Mouse (Mus musculus): ENCODE data around the gene Psmd9. TPM values are rescaled to one million over a fixed set of nuclear protein-coding genes. Genes with fewer than 3 reads are reported as not detected.
A peak's percentile ranks its signal among the peaks of the same experiment; 100 is the strongest.

The Psmd9 gene
- polyA plus RNA-seq, 1 experiment = 70.7 TPM

DNA sequence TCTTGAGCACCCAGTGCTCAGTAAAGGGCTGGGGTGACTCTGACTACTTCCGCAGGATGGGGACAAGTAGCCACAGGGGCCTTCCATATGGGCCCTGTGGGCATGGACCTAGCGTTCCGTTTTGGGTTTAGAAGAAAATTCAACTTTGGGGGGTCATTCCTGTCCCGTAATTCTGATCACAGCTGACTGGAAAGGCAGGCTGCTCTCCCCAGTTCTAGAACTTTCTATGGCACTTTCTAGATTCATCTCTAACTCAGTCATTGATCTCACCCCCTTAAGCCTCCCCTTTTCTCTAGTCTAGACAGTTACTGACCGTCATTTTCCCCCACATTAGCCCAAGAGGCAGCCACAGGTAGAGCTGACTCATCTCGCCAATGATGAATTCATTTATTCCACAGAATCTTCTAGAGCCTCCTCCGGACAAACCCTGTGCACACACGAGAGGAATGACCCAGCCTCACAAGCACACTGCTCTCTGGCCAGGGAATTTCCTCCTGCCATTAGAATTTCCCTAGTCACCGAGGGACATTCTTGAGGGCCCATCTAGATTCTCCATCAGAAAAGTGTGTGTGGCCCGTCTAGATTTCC lies 39.9 kb upstream of the Psmd9 start:
- H3K27ac ChIP-seq (ENCODE audit: control insufficient read depth, insufficient read depth, low read depth, low read length, poor library complexity) = peak overlapping the region; percentile 98
- no peak overlapping the region for H3K4me3 ChIP-seq (replicated peaks; ENCODE audit: control insufficient read depth, low read depth, low read length)
- WGBS = 20% methylated on average over 10 of the region's 10 CpGs
- H3K4me1 ChIP-seq (ENCODE audit: control insufficient read depth, insufficient read depth, low read length) = peaks cover 8% of the 10 kb centered on the region; the same call in 1 of the 2 replicates
- TF ChIP-seq CTCF (IDR thresholded peaks at IDR 0.05; ENCODE audit: control insufficient read depth, insufficient read depth, low read length) (no peak), POLR2A (IDR thresholded peaks at IDR 0.05; ENCODE audit: borderline replicate concordance, control insufficient read depth, low read depth, low read length) (no peak)

DNA sequence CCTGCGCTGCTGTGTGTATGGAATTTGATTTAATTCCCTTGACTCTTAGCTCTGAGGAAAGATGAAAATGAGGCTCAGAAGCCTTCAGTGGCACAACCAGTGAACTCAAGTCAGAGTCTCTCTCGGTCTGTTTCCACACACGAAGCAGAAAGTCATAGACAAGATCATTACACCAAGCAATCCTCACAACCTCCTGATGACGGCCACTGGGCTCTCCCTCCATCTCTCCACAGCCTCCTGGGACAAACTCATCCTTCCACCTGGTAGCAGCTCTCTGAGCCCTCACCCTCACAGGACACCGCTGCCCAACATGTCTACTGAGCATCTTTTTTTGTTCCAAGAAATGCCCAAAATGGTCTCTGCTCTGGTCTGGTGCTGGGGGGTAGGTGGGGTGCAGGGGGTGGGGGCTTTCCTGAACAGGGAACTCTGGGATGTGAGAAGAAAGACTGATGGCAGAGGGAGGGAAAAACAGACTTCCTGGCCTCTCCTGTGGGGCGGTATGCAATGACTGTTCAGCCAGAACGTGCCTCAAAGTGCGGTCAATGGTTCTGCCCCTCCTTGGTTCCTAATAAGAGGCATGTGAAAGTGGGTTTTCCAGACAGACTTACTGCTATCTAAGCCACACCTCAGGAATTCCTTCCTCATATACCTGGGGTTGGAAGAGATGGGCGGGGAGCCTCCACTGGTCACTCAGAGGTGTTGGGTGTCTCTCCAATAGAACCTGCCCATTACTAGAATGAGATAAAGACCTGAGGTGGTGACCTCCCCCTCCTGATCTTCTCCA lies 39.0 kb upstream of the Psmd9 start:
- TF ChIP-seq CTCF (IDR thresholded peaks at IDR 0.05; ENCODE audit: control insufficient read depth, insufficient read depth, low read length) (no peak), POLR2A (IDR thresholded peaks at IDR 0.05; ENCODE audit: borderline replicate concordance, control insufficient read depth, low read depth, low read length) (no peak)
- WGBS = 81% methylated on average over 9 of the region's 9 CpGs
- Histone ChIP-seq H3K4me3 (replicated peaks; ENCODE audit: control insufficient read depth, low read depth, low read length) (no peak overlapping the region), H3K4me1 (ENCODE audit: control insufficient read depth, insufficient read depth, low read length) (peaks cover 7% of the 10 kb centered on the region; the same call in 1 of the 2 replicates), H3K27ac (ENCODE audit: control insufficient read depth, insufficient read depth, low read depth, low read length, poor library complexity) (peak overlapping the region; percentile 98; the same call in 1 of the 2 replicates)

DNA sequence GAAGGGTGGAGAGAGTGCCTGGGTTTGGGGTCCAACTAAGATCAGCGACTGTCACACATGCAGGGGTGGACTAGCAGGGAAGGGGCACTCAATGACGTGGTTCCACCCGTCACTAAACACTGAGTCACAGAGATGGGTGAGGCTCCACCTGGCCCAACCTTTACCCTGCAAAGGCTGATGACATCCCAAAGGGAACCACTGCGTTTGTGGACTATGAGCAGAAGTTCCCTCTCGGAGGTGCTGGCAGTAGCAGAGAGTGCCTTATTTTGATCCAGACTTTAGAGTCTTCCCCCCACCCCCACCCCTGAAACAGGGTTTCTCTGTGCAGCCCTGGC lies 38.4 kb upstream of the Psmd9 start:
- 64% methylated on average over 5 of the region's 5 CpGs for WGBS
- peaks cover 5% of the 10 kb centered on the region; the same call in 1 of the 2 replicates for H3K4me1 ChIP-seq (ENCODE audit: control insufficient read depth, insufficient read depth, low read length)
- no peak overlapping the region for H3K27ac ChIP-seq (ENCODE audit: control insufficient read depth, insufficient read depth, low read depth, low read length, poor library complexity)
- TF ChIP-seq CTCF (IDR thresholded peaks at IDR 0.05; ENCODE audit: control insufficient read depth, insufficient read depth, low read length) = no peak
- no peak for TF ChIP-seq POLR2A (IDR thresholded peaks at IDR 0.05; ENCODE audit: borderline replicate concordance, control insufficient read depth, low read depth, low read length)
- H3K4me3 ChIP-seq (replicated peaks; ENCODE audit: control insufficient read depth, low read depth, low read length) = no peak overlapping the region

DNA sequence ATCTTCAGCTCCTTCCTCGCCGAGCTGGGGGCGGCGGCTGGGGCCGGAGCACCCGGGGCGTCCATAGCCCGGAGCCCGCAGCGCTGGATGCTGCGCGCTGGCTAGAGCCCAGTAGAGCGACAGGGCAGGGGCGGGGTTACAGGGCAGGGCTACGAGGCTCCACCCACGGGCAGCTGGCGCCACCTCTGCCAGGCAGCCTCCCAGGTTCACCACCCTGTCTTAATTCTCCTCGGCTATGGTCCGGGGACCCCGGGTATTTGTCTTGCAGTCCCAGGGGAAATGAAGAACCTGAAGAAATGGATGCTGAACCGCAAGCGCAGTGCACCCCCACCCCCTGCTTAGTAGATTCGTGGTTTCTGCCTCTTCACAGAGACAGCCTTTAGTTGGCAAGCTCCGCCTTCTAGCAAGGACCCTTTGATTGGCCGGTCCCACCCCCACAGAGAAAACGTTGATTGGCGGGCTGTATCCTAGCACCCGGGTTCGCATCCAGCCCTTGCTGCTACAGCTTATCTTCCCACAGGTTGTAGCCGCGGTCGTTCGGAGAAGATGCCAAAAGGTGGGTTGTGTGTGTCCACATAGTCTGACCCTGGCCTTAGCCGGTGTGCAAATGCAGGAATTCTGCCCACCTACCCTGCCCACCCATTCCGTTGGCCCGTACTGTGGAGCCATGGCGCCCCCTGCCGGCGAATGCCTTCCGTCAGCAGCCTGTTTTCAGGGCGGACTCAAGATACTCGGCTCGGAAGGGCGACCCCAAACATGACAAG lies 36.7 kb upstream of the Psmd9 start, which contains the start of gene Rhof:
Rhof (minus strand) TSS at position 385 of the 764 bp plus-strand sequence.
- TF ChIP-seq POLR2A (IDR thresholded peaks at IDR 0.05; ENCODE audit: borderline replicate concordance, control insufficient read depth, low read depth, low read length) = peak; percentile 61; the same call in 1 of the 2 replicates
- TF ChIP-seq CTCF (IDR thresholded peaks at IDR 0.05; ENCODE audit: control insufficient read depth, insufficient read depth, low read length) = peak; percentile 94
- peaks cover 3% of the 10 kb centered on the region; the same call in 1 of the 2 replicates for H3K4me1 ChIP-seq (ENCODE audit: control insufficient read depth, insufficient read depth, low read length)
- H3K4me3 ChIP-seq (replicated peaks; ENCODE audit: control insufficient read depth, low read depth, low read length) = peak within 1 kb of the TSS; percentile 69
- WGBS = 1% methylated on average over 44 of the region's 44 CpGs
- H3K27ac ChIP-seq (ENCODE audit: control insufficient read depth, insufficient read depth, low read depth, low read length, poor library complexity) = peak within 1 kb of the TSS; percentile 57

DNA sequence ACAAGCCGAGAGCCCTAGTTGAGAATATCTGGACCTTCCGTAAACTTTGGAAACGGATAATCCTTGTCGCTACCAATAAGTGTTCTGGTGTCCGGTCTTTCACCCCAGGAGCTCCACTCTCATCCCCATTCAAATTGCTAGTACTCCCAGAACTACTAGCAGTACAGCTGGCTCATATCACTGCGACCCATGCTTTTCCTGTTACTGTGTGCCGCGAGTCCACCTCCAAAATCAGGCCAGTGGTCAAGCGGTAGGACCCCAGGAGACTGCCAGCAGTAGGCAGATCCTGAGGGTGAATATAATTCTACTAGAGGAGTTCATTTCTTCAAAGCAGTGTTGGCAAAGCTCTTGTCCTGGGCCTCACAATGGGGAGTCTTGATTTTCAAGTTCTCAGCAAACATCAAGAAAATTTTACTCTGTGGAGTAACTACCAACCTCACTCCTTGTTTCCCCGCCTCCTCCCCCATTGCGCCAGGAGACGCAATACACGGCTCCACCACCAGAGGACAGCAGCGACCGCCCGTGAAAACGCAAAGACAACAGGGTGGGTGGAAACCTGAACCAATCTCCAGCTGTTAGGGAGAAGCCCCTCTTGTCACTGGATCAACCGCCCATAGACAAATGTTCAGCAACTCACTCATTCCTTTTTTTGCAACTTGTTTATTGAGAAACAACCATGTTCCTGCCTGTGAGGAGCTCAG lies 36.0 kb upstream of the Psmd9 start:
- H3K4me3 ChIP-seq (replicated peaks; ENCODE audit: control insufficient read depth, low read depth, low read length) = peak overlapping the region; percentile 69
- peaks cover 3% of the 10 kb centered on the region; the same call in 1 of the 2 replicates for H3K4me1 ChIP-seq (ENCODE audit: control insufficient read depth, insufficient read depth, low read length)
- peak overlapping the region; percentile 57 for H3K27ac ChIP-seq (ENCODE audit: control insufficient read depth, insufficient read depth, low read depth, low read length, poor library complexity)
- TF ChIP-seq CTCF (IDR thresholded peaks at IDR 0.05; ENCODE audit: control insufficient read depth, insufficient read depth, low read length) (peak; percentile 100), POLR2A (IDR thresholded peaks at IDR 0.05; ENCODE audit: borderline replicate concordance, control insufficient read depth, low read depth, low read length) (0 out of 2 replicates have a peak, but pooled peaks have one; percentile 34)
- WGBS = 24% methylated on average over 18 of the region's 18 CpGs

DNA sequence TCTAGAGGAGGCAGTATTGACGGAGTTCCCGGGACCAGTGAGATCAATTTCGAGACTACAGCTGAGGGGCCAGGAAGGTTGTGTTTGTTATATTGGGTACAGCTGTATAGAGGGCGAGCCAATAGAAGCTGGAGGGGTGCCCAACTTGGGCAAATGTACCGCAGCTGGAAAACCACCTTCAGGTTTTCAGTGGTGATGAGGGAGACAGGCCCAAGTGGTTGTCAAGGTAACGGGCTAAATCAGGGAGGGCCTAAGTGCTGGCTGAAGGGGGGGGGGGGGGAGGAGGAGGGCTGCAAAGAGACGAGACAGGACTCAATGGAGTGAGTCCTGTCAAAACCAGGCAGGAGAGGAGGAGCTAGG lies 35.4 kb upstream of the Psmd9 start:
- H3K4me3 ChIP-seq (replicated peaks; ENCODE audit: control insufficient read depth, low read depth, low read length) = no peak overlapping the region
- TF ChIP-seq CTCF (IDR thresholded peaks at IDR 0.05; ENCODE audit: control insufficient read depth, insufficient read depth, low read length) = no peak
- no peak for TF ChIP-seq POLR2A (IDR thresholded peaks at IDR 0.05; ENCODE audit: borderline replicate concordance, control insufficient read depth, low read depth, low read length)
- WGBS = 48% methylated on average over 7 of the region's 7 CpGs
- no peak overlapping the region for H3K27ac ChIP-seq (ENCODE audit: control insufficient read depth, insufficient read depth, low read depth, low read length, poor library complexity)
- H3K4me1 ChIP-seq (ENCODE audit: control insufficient read depth, insufficient read depth, low read length) = peaks cover 3% of the 10 kb centered on the region; the same call in 1 of the 2 replicates

DNA sequence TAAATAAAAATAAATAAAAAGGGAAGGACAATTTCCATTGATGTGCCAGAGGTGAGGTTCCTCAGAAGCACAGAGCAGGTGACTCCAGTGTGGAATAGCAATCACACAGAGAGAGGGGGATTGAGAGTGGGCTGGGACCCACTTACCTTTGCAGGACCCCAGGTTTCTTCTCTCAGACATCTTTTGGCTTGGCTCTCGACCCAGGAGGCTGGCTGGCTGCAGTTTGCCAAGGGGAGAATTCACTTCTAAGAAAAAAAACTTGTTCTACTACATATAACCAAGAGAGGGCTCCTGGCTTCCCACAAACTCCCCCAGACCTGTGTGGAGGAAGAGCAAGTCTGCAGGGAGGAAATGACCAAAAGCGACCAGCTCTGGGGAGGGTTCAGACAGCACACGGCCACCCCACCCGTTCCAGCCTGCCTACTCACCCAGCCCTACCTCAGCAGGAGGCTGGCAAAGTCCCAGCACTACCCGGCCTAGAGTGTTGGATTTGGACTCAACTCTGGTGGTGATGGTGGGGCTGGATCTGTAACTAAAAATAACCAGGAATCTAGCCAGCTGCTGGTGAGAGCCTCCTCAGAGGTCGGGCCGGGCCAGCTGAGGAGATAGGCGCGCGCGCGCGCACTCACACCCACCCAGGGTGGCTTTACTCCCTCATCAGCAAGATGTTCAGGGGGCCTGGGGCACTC lies 34.9 kb upstream of the Psmd9 start:
- Histone ChIP-seq H3K4me3 (replicated peaks; ENCODE audit: control insufficient read depth, low read depth, low read length) (no peak overlapping the region), H3K4me1 (ENCODE audit: control insufficient read depth, insufficient read depth, low read length) (peaks cover 3% of the 10 kb centered on the region; the same call in 1 of the 2 replicates), H3K27ac (ENCODE audit: control insufficient read depth, insufficient read depth, low read depth, low read length, poor library complexity) (peak overlapping the region; percentile 21)
- WGBS = 42% methylated on average over 13 of the region's 13 CpGs
- TF ChIP-seq POLR2A (IDR thresholded peaks at IDR 0.05; ENCODE audit: borderline replicate concordance, control insufficient read depth, low read depth, low read length) (no peak), CTCF (IDR thresholded peaks at IDR 0.05; ENCODE audit: control insufficient read depth, insufficient read depth, low read length) (no peak)
